Mouse (Mus musculus): ENCODE data around the gene Ankrd63. TPM values are rescaled to one million over a fixed set of nuclear protein-coding genes. Genes with fewer than 3 reads are reported as not detected.

Ankrd63 gene
- total and polyA plus RNA-seq, 3 experiments: 0.08 to 0.53 TPM; not detected in 1

DNA sequence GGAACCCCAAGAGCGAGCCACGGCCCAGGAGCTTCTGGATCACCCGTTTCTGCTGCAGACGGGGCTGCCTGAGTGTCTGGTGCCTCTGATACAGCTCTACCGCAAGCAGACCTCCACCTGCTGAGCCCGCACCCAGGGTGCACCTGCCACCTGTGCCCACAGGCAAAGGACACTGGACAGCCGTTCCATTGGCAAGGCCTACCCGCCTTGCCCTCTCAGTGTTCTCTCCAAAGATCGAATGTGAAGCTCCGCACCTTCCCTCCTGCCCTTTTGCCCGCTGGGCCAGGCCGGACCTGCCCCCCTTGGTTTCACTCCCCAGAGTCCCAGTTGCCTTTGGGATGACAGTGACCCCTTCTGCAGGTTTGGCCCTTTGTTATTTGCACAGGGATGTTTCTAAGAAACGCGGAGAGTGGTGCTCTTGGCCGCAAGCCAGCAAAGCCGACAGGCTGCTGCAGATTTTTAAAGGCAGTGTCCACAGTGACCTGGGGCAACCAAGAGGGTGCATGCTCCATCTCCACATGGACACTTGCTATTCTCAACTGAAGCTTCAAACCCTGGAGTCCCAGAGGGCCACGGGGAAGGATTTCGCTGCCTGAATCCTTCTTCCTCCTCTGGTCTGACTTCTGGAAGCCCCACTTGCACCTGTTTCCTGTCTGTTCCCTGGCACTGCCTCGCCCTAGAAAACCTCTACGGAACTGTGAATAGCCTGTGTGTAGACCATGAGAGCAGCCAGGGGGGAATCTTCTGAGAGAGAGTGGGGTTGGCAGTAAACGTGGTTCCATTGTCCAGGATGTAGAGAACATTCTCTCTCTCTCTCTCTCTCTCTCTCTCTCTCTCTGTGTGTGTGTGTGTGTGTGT is 7.1 kb downstream of the Ankrd63 start:
- peaks cover 0 to 2% of the 10 kb centered on the region in 2 experiments; a peak in 1 of 4 replicates for H3K36me3 ChIP-seq (ENCODE audit: control insufficient read depth in 1 of 2, insufficient read depth in 2 of 2, low read length in 2 of 2)
- TF ChIP-seq NELFE (IDR thresholded peaks at IDR 0.05; ENCODE audit: low read depth, low read length): no peak
- no peak for TF ChIP-seq CHD1 (IDR thresholded peaks at IDR 0.05; ENCODE audit: low read depth, low read length)
- TF ChIP-seq TAL1 (IDR thresholded peaks at IDR 0.05; ENCODE audit: low read length): no peak
- no peak for TF ChIP-seq UBTF (IDR thresholded peaks at IDR 0.05; ENCODE audit: borderline replicate concordance, insufficient read depth, low read depth, low read length)
- TF ChIP-seq POLR2A (IDR thresholded peaks at IDR 0.05; ENCODE audit: control insufficient read depth in 1 of 2, insufficient read depth in 1 of 2, low read depth in 1 of 2, low read length in 2 of 2, poor library complexity in 1 of 2): no peak
- no peak for TF ChIP-seq ZNF384 (IDR thresholded peaks at IDR 0.05; ENCODE audit: low read depth, low read length)
- no peak for TF ChIP-seq GABPA (IDR thresholded peaks at IDR 0.05; ENCODE audit: low read depth, low read length)
- TF ChIP-seq CHD2 (IDR thresholded peaks at IDR 0.05; ENCODE audit: low read length): no peak
- TF ChIP-seq RAD21 (IDR thresholded peaks at IDR 0.05; ENCODE audit: low read depth, low read length): no peak
- no peak for TF ChIP-seq POLR2AphosphoS2 (IDR thresholded peaks at IDR 0.05; ENCODE audit: low read length)
- no peak for TF ChIP-seq ETS1 (IDR thresholded peaks at IDR 0.05; ENCODE audit: low read depth, low read length)
- TF ChIP-seq TBP (IDR thresholded peaks at IDR 0.05; ENCODE audit: low read depth, low read length): no peak
- no peak for TF ChIP-seq HCFC1 (IDR thresholded peaks at IDR 0.05; ENCODE audit: low read depth, low read length)
- TF ChIP-seq CTCF (IDR thresholded peaks at IDR 0.05 in 2 of 3, conservative IDR thresholded peaks at IDR 0.05 in 1 of 3; ENCODE audit: control insufficient read depth in 1 of 3, insufficient read depth in 1 of 3, low read depth in 2 of 3, low read length in 3 of 3, poor library complexity in 1 of 3, severe bottlenecking in 1 of 3): no peak
- no peak for TF ChIP-seq MAZ (IDR thresholded peaks at IDR 0.05; ENCODE audit: low read depth, low read length)
- no peak for TF ChIP-seq GATA1 (IDR thresholded peaks at IDR 0.05; ENCODE audit: low read depth, low read length)
- H3K9me3 ChIP-seq (replicated peaks; ENCODE audit: insufficient read depth, low read length): no peaks in the 10 kb centered on the region
- H3K79me2 ChIP-seq (ENCODE audit: control insufficient read depth, insufficient read depth, low read length, poor library complexity): no peaks in the 10 kb centered on the region
- H3K4me3 ChIP-seq (ENCODE audit: control insufficient read depth in 1 of 2, insufficient read depth in 1 of 2, low read depth in 2 of 2, low read length in 2 of 2): no peak overlapping the region
- peaks cover 0 to 9% of the 10 kb centered on the region in 2 experiments; a peak in 1 of 4 replicates for H3K4me1 ChIP-seq (ENCODE audit: control insufficient read depth in 1 of 2, insufficient read depth in 2 of 2, low read length in 2 of 2)
- no peak for DNase-seq (ENCODE audit: low read depth, low spot score)
- H3K27me3 ChIP-seq (ENCODE audit: control insufficient read depth in 1 of 2, insufficient read depth in 2 of 2, low read length in 2 of 2): no peaks in the 10 kb centered on the region
- H3K27ac ChIP-seq (ENCODE audit: control insufficient read depth, low read depth, low read length): no peak overlapping the region
- no peak overlapping the region for H3K9ac ChIP-seq (ENCODE audit: control insufficient read depth, low read depth, low read length, poor library complexity, severe bottlenecking)

- Histone ChIP-seq H3K9ac (ENCODE audit: control insufficient read depth, low read depth, low read length, poor library complexity, severe bottlenecking) (no peak overlapping the region), H3K9me3 (replicated peaks; ENCODE audit: insufficient read depth, low read length) (no peaks in the 10 kb centered on the region), H3K4me3 (ENCODE audit: control insufficient read depth in 1 of 2, insufficient read depth in 1 of 2, low read depth in 2 of 2, low read length in 2 of 2) (no peak overlapping the region), H3K27me3 (ENCODE audit: control insufficient read depth in 1 of 2, insufficient read depth in 2 of 2, low read length in 2 of 2) (no peaks in the 10 kb centered on the region), H3K4me1 (ENCODE audit: control insufficient read depth in 1 of 2, insufficient read depth in 2 of 2, low read length in 2 of 2) (peaks cover 0 to 6% of the 10 kb centered on the region in 2 experiments; a peak in 1 of 4 replicates), H3K36me3 (ENCODE audit: control insufficient read depth in 1 of 2, insufficient read depth in 2 of 2, low read length in 2 of 2) (no peaks in the 10 kb centered on the region; a peak in 1 of 4 replicates), H3K79me2 (ENCODE audit: control insufficient read depth, insufficient read depth, low read length, poor library complexity) (no peaks in the 10 kb centered on the region), H3K27ac (ENCODE audit: control insufficient read depth, low read depth, low read length) (no peak overlapping the region)
- peak; percentile 81 for DNase-seq (ENCODE audit: low read depth, low spot score)
- TF ChIP-seq ZMIZ1 (IDR thresholded peaks at IDR 0.05; ENCODE audit: low read depth, low read length) (no peak), TAL1 (IDR thresholded peaks at IDR 0.05; ENCODE audit: low read length) (no peak), RCOR1 (IDR thresholded peaks at IDR 0.05; ENCODE audit: low read depth, low read length) (peak; percentile 86), MYB (IDR thresholded peaks at IDR 0.05; ENCODE audit: low read depth, low read length) (no peak), GATA1 (IDR thresholded peaks at IDR 0.05; ENCODE audit: low read depth, low read length) (no peak), JUND (IDR thresholded peaks at IDR 0.05; ENCODE audit: low read depth, low read length) (no peak), NRF1 (IDR thresholded peaks at IDR 0.05; ENCODE audit: insufficient read depth, low read depth, low read length, poor library complexity, severe bottlenecking) (no peak), POLR2AphosphoS5 (IDR thresholded peaks at IDR 0.05; ENCODE audit: borderline replicate concordance, low read depth, low read length) (no peak), CTCF (IDR thresholded peaks at IDR 0.05 in 2 of 3, conservative IDR thresholded peaks at IDR 0.05 in 1 of 3; ENCODE audit: control insufficient read depth in 1 of 3, insufficient read depth in 1 of 3, low read depth in 2 of 3, low read length in 3 of 3, poor library complexity in 1 of 3, severe bottlenecking in 1 of 3) (peak; percentile 77 to 88 (median 80)), SMC3 (IDR thresholded peaks at IDR 0.05; ENCODE audit: low read depth, low read length) (peak; percentile 95), TCF12 (IDR thresholded peaks at IDR 0.05; ENCODE audit: low read depth, low read length) (no peak), MYC (IDR thresholded peaks at IDR 0.05; ENCODE audit: low read depth, low read length) (no peak), SIN3A (IDR thresholded peaks at IDR 0.05; ENCODE audit: low read length) (peak; percentile 12; the same call in 1 of the 2 replicates), BHLHE40 (IDR thresholded peaks at IDR 0.05; ENCODE audit: borderline replicate concordance, low read depth, low read length) (no peak), GABPA (IDR thresholded peaks at IDR 0.05; ENCODE audit: low read depth, low read length) (no peak), USF2 (IDR thresholded peaks at IDR 0.05; ENCODE audit: borderline replicate concordance in 1 of 2, insufficient read depth in 1 of 2, low read depth in 1 of 2, low read length in 2 of 2) (no peak), E2F4 (IDR thresholded peaks at IDR 0.05; ENCODE audit: borderline replicate concordance, low read depth, low read length) (no peak)
These were observed 8.0 kb downstream of the Ankrd63 start for GRCm38 (mm10) chr2:118695677-118696232.
